Mouse (Mus musculus) gonadal fat pad, adult 2 months (tissue): ENCODE measurements at regions not wholly inside any gene's neighbourhood (a gene's known extent, or its start where the extent isn't known, plus 50 kb on each side); places are given as distances from the start of the nearest gene placed in this dataset.
A peak's percentile ranks its signal among the peaks of the same experiment; 100 is the strongest.
"Not testable (repeated sequence)": the region's sequence is repeated elsewhere in the genome, so short reads cannot be mapped to it uniquely, and the experiment has no call there.

Experiments
- DNase-seq: peaks from one replicate; pipeline ENCODE4 v3.0.0-alpha.2; 2012; ENCODE audit warnings: low read depth

- DNase-seq, result no peak
Measured at GRCm38 (mm10) chr3:138609749-138610148, 83.8 kb downstream of the Eif4e start.

- DNase-seq, result no peak
Measured at GRCm38 (mm10) chr3:138612884-138613653, 87.1 kb downstream of the Eif4e start.

- DNase-seq, result no peak
Measured at GRCm38 (mm10) chr3:138613680-138614079, 87.7 kb downstream of the Eif4e start.

GRCm38 (mm10) chr3:138614899-138615298 is 88.9 kb downstream of the Eif4e start:
- no peak for DNase-seq

- DNase-seq, result no peak
Measured at GRCm38 (mm10) chr3:138620263-138620662, 94.3 kb downstream of the Eif4e start.

GRCm38 (mm10) chr3:138624128-138624527 is 98.1 kb downstream of the Eif4e start:
- DNase-seq, result no peak

GRCm38 (mm10) chr3:138626230-138626629 is 100.3 kb downstream of the Eif4e start:
- DNase-seq, result no peak

- DNase-seq, result no peak
Measured at GRCm38 (mm10) chr3:138630231-138630630, 104.3 kb downstream of the Eif4e start.

GRCm38 (mm10) chr3:138632086-138632485 is 106.1 kb downstream of the Eif4e start:
- DNase-seq, result no peak

GRCm38 (mm10) chr3:138642026-138642425 is 100.0 kb upstream of the Tspan5 start:
- no peak for DNase-seq

- no peak for DNase-seq
Measured at GRCm38 (mm10) chr3:138643951-138644285, 98.1 kb upstream of the Tspan5 start.

- no peak for DNase-seq
Measured at GRCm38 (mm10) chr3:138644286-138644951, 97.6 kb upstream of the Tspan5 start.

- DNase-seq, result peak; percentile 20
Measured at GRCm38 (mm10) chr3:138645320-138645719, 96.7 kb upstream of the Tspan5 start.

- no peak for DNase-seq
Measured at GRCm38 (mm10) chr3:138649699-138650098, 92.3 kb upstream of the Tspan5 start.

GRCm38 (mm10) chr3:138650671-138651070 is 91.3 kb upstream of the Tspan5 start:
- not testable (repeated sequence) for DNase-seq

GRCm38 (mm10) chr3:138651361-138652205 is 90.4 kb upstream of the Tspan5 start:
- no peak for DNase-seq

GRCm38 (mm10) chr3:138652206-138652605 is 89.8 kb upstream of the Tspan5 start:
- no peak for DNase-seq

- DNase-seq, result no peak
Measured at GRCm38 (mm10) chr3:138652685-138653084, 89.3 kb upstream of the Tspan5 start.

- DNase-seq, result no peak
Measured at GRCm38 (mm10) chr3:138653549-138654246, 88.3 kb upstream of the Tspan5 start.

- DNase-seq, result no peak
Measured at GRCm38 (mm10) chr3:138654610-138655371, 87.2 kb upstream of the Tspan5 start.

- DNase-seq, result no peak
Measured at GRCm38 (mm10) chr3:138655479-138655878, 86.5 kb upstream of the Tspan5 start.
